ENCODE assay signal across 26 mouse cellular contexts in genomic region chr9:110908631-110909016, GRCm38 (mm10). TPM values are rescaled to one million over a fixed set of nuclear protein-coding genes. Genes with fewer than 3 reads are reported as not detected.
DNase-seq lines count a peak whose midpoint lies in the region; ATAC-seq and TF ChIP-seq lines count a peak whose summit lies in the region.
"Had no signal": no experiment of that assay in that cellular context is flagged by ENCODE, and none has a peak within 500 bp of the region (broad histone marks: within the 10 kb centered on the region; RNA-seq: fewer than 3 reads in every experiment).

No protein-coding gene starts in this region.

- H3K9ac ChIP-seq in midbrain, embryonic 16.5 days (ENCODE audit: low read depth, low read length): no peak overlapping the region
- H3K9ac ChIP-seq: embryonic facial prominence, embryonic 12.5 days; forebrain, embryonic 13.5 days had no signal

- ATAC-seq in midbrain, embryonic 16.5 days: no peak
- ATAC-seq: CD4-positive, CD25-positive, alpha-beta regulatory T cell, adult 4 months; forebrain, embryonic 13.5 days; forebrain, embryonic 16.5 days; Patski had no signal

- no peak overlapping the region for H3K4me2 ChIP-seq in midbrain, embryonic 16.5 days (ENCODE audit: low read length)
- H3K4me2 ChIP-seq: embryonic facial prominence, embryonic 12.5 days; forebrain, embryonic 13.5 days had no signal

- H3K9me3 ChIP-seq in midbrain, embryonic 16.5 days (replicated peaks; ENCODE audit: control insufficient read depth, low read length, poor library complexity, severe bottlenecking): no peaks in the 10 kb centered on the region; the same call in 1 of the 2 replicates
- H3K9me3 ChIP-seq: embryonic facial prominence, embryonic 10.5 days; embryonic facial prominence, embryonic 12.5 days; forebrain, embryonic 13.5 days; G1E had no signal

- TF ChIP-seq CTCF in spleen, adult 2 months (IDR thresholded peaks at IDR 0.05; ENCODE audit: extremely low read depth, insufficient read depth, insufficient read length, insufficient replicate concordance): no peak

- H3K4me1 ChIP-seq in spleen, adult 2 months (ENCODE audit: control insufficient read depth, insufficient read depth, insufficient read length): peaks cover 11% of the 10 kb centered on the region; the same call in 1 of the 2 replicates
- no peaks in the 10 kb centered on the region for H3K4me1 ChIP-seq in midbrain, embryonic 16.5 days (ENCODE audit: control insufficient read depth, insufficient read depth, low read length)
- H3K4me1 ChIP-seq: embryonic facial prominence, embryonic 12.5 days; forebrain, embryonic 13.5 days had no signal

- no peaks in the 10 kb centered on the region for H3K36me3 ChIP-seq in spleen, adult 2 months (ENCODE audit: control insufficient read depth, insufficient read depth, low read length)
- H3K36me3 ChIP-seq in midbrain, embryonic 16.5 days (ENCODE audit: control insufficient read depth, insufficient read depth, low read length): no peaks in the 10 kb centered on the region
- H3K36me3 ChIP-seq: embryonic facial prominence, embryonic 10.5 days; embryonic facial prominence, embryonic 12.5 days; G1E had no signal

- no peak overlapping the region for H3K4me3 ChIP-seq in spleen, adult 2 months (ENCODE audit: extremely low read depth, insufficient read depth, insufficient read length)
- no peak overlapping the region for H3K4me3 ChIP-seq in midbrain, embryonic 16.5 days (ENCODE audit: low read depth, low read length)
- H3K4me3 ChIP-seq: embryonic facial prominence, embryonic 10.5 days; embryonic facial prominence, embryonic 12.5 days; forebrain, embryonic 13.5 days had no signal

- H3K27ac ChIP-seq in spleen, adult 2 months (ENCODE audit: insufficient read depth, low read length): peak overlapping the region; percentile 93
- H3K27ac ChIP-seq in midbrain, embryonic 16.5 days (ENCODE audit: low read length): no peak overlapping the region
- H3K27ac ChIP-seq: embryonic facial prominence, embryonic 10.5 days; embryonic facial prominence, embryonic 12.5 days; forebrain, embryonic 13.5 days had no signal

- TF ChIP-seq POLR2A in spleen, adult 2 months (IDR thresholded peaks at IDR 0.05; ENCODE audit: low read depth, low read length): no peak

- H3K27me3 ChIP-seq in spleen, adult 2 months (ENCODE audit: control insufficient read depth, insufficient read depth, low read length): no peaks in the 10 kb centered on the region
- no peaks in the 10 kb centered on the region for H3K27me3 ChIP-seq in midbrain, embryonic 16.5 days (ENCODE audit: control insufficient read depth, insufficient read depth, low read depth, low read length)
- H3K27me3 ChIP-seq: CH12.LX; embryonic facial prominence, embryonic 12.5 days; forebrain, embryonic 13.5 days had no signal

- WGBS in spleen, adult 2 months: 84% methylated on average over 3 of the region's 3 CpGs
- WGBS in midbrain, embryonic 16.5 days: 88% methylated on average over 3 of the region's 3 CpGs

- DNase-seq in spleen, adult 2 months (ENCODE audit: low read depth in 1 of 2, low spot score in 2 of 2): no peak
- no peak for DNase-seq in spleen, postnatal 14 days (ENCODE audit: low spot score in 2 of 2)
- peak; percentile 60 for DNase-seq in thymus, postnatal 25 days
- no peak for DNase-seq in thymus, adult 18-20 months
- DNase-seq in induced T-regulatory cell, adult 2 months (ENCODE audit: low read depth): peak; percentile 43
- DNase-seq: adrenal gland, adult 8-10 months; adrenal gland, postnatal 14 days; adrenal gland, postnatal 36 days; B cell, adult 2 months; cerebellum, adult 11-12 months; cerebellum, adult 2 months; cerebellum, adult 9-10 months; cerebellum, postnatal 10 days; cerebellum, postnatal 25 days had no signal

RNA-seq across cellular contexts. Expression of gene Fam240a, which starts 8.0 kb away (rescaled TPM):
- polyA plus RNA-seq in spleen, adult 2 months (2012; rRNA removed): 0.25 and 0.35 TPM in 2 replicates
- polyA plus RNA-seq in midbrain, embryonic 16.5 days (2015; fragmentation: Nextera tagmentation; extraction: Ambion mirVana): not detected in 2 replicates
- polyA plus RNA-seq: cerebellum, adult 2 months; cortical plate, adult 2 months; embryonic facial prominence, embryonic 10.5 days; embryonic facial prominence, embryonic 12.5 days; embryonic facial prominence, embryonic 14.5 days; forebrain, embryonic 11.5 days; forebrain, embryonic 13.5 days; forebrain, embryonic 16.5 days; G1E; Patski had no signal

RNA-seq across cellular contexts. Expression of gene Tmie, which starts 28.7 kb away (rescaled TPM):
- 2.9 and 3.0 TPM in 2 replicates for polyA plus RNA-seq in spleen, adult 2 months (2012; rRNA removed)
- polyA plus RNA-seq in midbrain, embryonic 16.5 days (2015; fragmentation: Nextera tagmentation; extraction: Ambion mirVana): 4.0 and 5.7 TPM in 2 replicates
- polyA plus RNA-seq: G1E had no signal

RNA-seq across cellular contexts. Expression of gene Als2cl, which starts 29.0 kb away (rescaled TPM):
- 58.9 and 64.3 TPM in 2 replicates for polyA plus RNA-seq in spleen, adult 2 months (2012; rRNA removed)
- polyA plus RNA-seq in midbrain, embryonic 16.5 days (2015; fragmentation: Nextera tagmentation; extraction: Ambion mirVana): 2.5 and 2.7 TPM in 2 replicates
- polyA plus RNA-seq: G1E had no signal

RNA-seq across cellular contexts. Expression of gene Tdgf1, which starts 37.3 kb away (rescaled TPM):
- polyA plus RNA-seq in spleen, adult 2 months (2012; rRNA removed): 0.08 and 0.14 TPM in 2 replicates
- polyA plus RNA-seq in midbrain, embryonic 16.5 days (2015; fragmentation: Nextera tagmentation; extraction: Ambion mirVana): not detected in 2 replicates
- polyA plus RNA-seq: embryonic facial prominence, embryonic 10.5 days; embryonic facial prominence, embryonic 12.5 days; forebrain, embryonic 11.5 days; forebrain, embryonic 13.5 days; forebrain, embryonic 16.5 days; G1E; Patski had no signal

RNA-seq across cellular contexts. Expression of gene Lrrc2, which starts 42.7 kb away (rescaled TPM):
- 0.02 TPM in 1 of 2 replicates, not detected in the other for polyA plus RNA-seq in spleen, adult 2 months (2012; rRNA removed)
- polyA plus RNA-seq in midbrain, embryonic 16.5 days (2015; fragmentation: Nextera tagmentation; extraction: Ambion mirVana): 0.29 and 1.2 TPM in 2 replicates
- polyA plus RNA-seq: G1E, Patski had no signal

Comparison
In these comparisons a context has a peak if more than half of its experiments do, and no peak if none do; other contexts are left out.
1. DNase-seq: peak in thymus, postnatal 25 days (single experiment) and induced T-regulatory cell, adult 2 months (single experiment); none in spleen, adult 2 months (0 of 2), spleen, postnatal 14 days (0 of 2) and thymus, adult 18-20 months (0 of 2).
2. RNA of gene Als2cl, which starts 29.0 kb away (polyA plus RNA-seq): 58.9 to 64.3 TPM in spleen, adult 2 months; 2.5 to 2.7 TPM in midbrain, embryonic 16.5 days; every median in the first group is over 10 times any median in the second.